ENCODE assay signal across 8 mouse cellular contexts in the genomic region with DNA sequence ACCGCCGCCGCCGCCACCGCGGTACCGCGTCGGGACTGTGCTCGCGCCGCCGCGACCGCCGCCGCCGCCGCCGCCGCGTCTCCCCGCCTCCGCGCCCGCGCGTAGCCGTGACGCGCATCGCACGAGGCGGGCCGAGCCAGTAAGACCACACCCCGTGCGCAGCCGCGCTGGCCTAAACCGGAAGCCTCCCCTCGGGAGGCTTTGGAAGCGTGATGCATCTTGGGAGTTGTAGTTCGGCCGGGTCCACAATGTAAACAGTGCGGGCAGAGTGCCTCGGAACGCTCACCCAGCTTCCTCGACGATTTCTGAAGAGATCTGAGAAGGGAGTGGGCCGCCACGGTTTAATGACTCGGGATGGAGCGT. TPM values are rescaled to one million over a fixed set of nuclear protein-coding genes. Genes with fewer than 3 reads are reported as not detected.
DNase-seq lines count a peak whose midpoint lies in the region; ATAC-seq and TF ChIP-seq lines count a peak whose summit lies in the region.

No protein-coding gene starts in this region.

- no peak for TF ChIP-seq RAD21 in MEL (IDR thresholded peaks at IDR 0.05; ENCODE audit: low read depth, low read length)

- under 1% methylated on average over 52 of the region's 53 CpGs for WGBS in cerebellum, adult 2 months
- under 1% methylated on average over 53 of the region's 53 CpGs for WGBS in hindbrain, embryonic 10.5 days
- under 1% methylated on average over 32 of the region's 53 CpGs for WGBS in lung, postnatal 0 days

- no peak for TF ChIP-seq EP300 in MEL (IDR thresholded peaks at IDR 0.05; ENCODE audit: low read depth in 1 of 2, low read length in 2 of 2)
- TF ChIP-seq EP300 in lung, postnatal 0 days (IDR thresholded peaks at IDR 0.05): no peak

- no peaks in the 10 kb centered on the region for H3K9me3 ChIP-seq in MEL (replicated peaks; ENCODE audit: insufficient read depth, low read length)
- H3K9me3 ChIP-seq in hindbrain, embryonic 10.5 days: no peaks in the 10 kb centered on the region
- no peaks in the 10 kb centered on the region for H3K9me3 ChIP-seq in lung, postnatal 0 days (ENCODE audit: low read length)

- H3K4me3 ChIP-seq in MEL (ENCODE audit: control insufficient read depth in 1 of 2, insufficient read depth in 1 of 2, low read depth in 2 of 2, low read length in 2 of 2): peak overlapping the region; percentile 84 to 96
- H3K4me3 ChIP-seq in cerebellum, adult 2 months (replicated peaks; ENCODE audit: insufficient read depth, low read depth, low read length): peak overlapping the region; percentile 100
- H3K4me3 ChIP-seq in hindbrain, embryonic 10.5 days: peak overlapping the region; percentile 83
- H3K4me3 ChIP-seq in lung, postnatal 0 days (ENCODE audit: low read depth, low read length): peak overlapping the region; percentile 95

- peak; percentile 99 for ATAC-seq in lung, postnatal 0 days

- peak overlapping the region; percentile 75 for H3K4me2 ChIP-seq in lung, postnatal 0 days (replicated peaks; ENCODE audit: low read depth, low read length)

- peak; percentile 96 for DNase-seq in MEL (ENCODE audit: low read depth, low spot score)
- peak; percentile 95 to 97 for DNase-seq in cerebellum, adult 2 months
- DNase-seq in forelimb bud, embryonic 11.5 days (ENCODE audit: low read depth, low spot score): peak; percentile 98
- peak; percentile 94 for DNase-seq in hindbrain, embryonic 10.5 days (ENCODE audit: low spot score)
- DNase-seq in layer of hippocampus, adult 9-11 months: peak; percentile 97
- DNase-seq in lung, postnatal 0 days (ENCODE audit: low spot score): peak; percentile 99
- DNase-seq in ovary, postnatal 14 days (ENCODE audit: low spot score): peak; percentile 91
- peak; percentile 98 for DNase-seq in thymus, postnatal 14 days

- H3K79me2 ChIP-seq in MEL (ENCODE audit: control insufficient read depth, insufficient read depth, low read length, poor library complexity): peaks cover 38% of the 10 kb centered on the region

- H3K4me1 ChIP-seq in MEL (ENCODE audit: control insufficient read depth in 1 of 2, insufficient read depth in 2 of 2, low read length in 2 of 2): peaks cover 0 to 4% of the 10 kb centered on the region in 2 experiments; a peak in 2 of 4 replicates
- H3K4me1 ChIP-seq in cerebellum, adult 2 months (ENCODE audit: control insufficient read depth, insufficient read depth, low read length): no peaks in the 10 kb centered on the region; the same call in 1 of the 2 replicates
- H3K4me1 ChIP-seq in hindbrain, embryonic 10.5 days (replicated peaks): peaks cover 29% of the 10 kb centered on the region
- peaks cover 2% of the 10 kb centered on the region; the same call in 1 of the 2 replicates for H3K4me1 ChIP-seq in lung, postnatal 0 days (ENCODE audit: insufficient read depth, low read depth, low read length)

- H3K27ac ChIP-seq in MEL (ENCODE audit: control insufficient read depth, low read depth, low read length): peak overlapping the region; percentile 74
- H3K27ac ChIP-seq in cerebellum, adult 2 months (ENCODE audit: insufficient read depth, low read length): peak overlapping the region; percentile 55
- peak overlapping the region; percentile 97 for H3K27ac ChIP-seq in hindbrain, embryonic 10.5 days
- peak overlapping the region; percentile 97 for H3K27ac ChIP-seq in lung, postnatal 0 days (ENCODE audit: low read length)

- H3K36me3 ChIP-seq in MEL (ENCODE audit: control insufficient read depth in 1 of 2, insufficient read depth in 2 of 2, low read length in 2 of 2): peaks cover 0 to 20% of the 10 kb centered on the region in 2 experiments; a peak in 2 of 4 replicates
- 0 out of 2 replicates have a peak, but pooled peaks cover 6% of the 10 kb centered on the region for H3K36me3 ChIP-seq in hindbrain, embryonic 10.5 days
- H3K36me3 ChIP-seq in lung, postnatal 0 days (ENCODE audit: insufficient read depth, low read length): no peaks in the 10 kb centered on the region

- H3K27me3 ChIP-seq in MEL (ENCODE audit: control insufficient read depth in 1 of 2, insufficient read depth in 2 of 2, low read length in 2 of 2): no peaks in the 10 kb centered on the region
- H3K27me3 ChIP-seq in cerebellum, adult 2 months (ENCODE audit: control insufficient read depth, insufficient read depth, low read length): no peaks in the 10 kb centered on the region
- no peaks in the 10 kb centered on the region for H3K27me3 ChIP-seq in hindbrain, embryonic 10.5 days (ENCODE audit: insufficient read depth, poor library complexity, severe bottlenecking)
- H3K27me3 ChIP-seq in lung, postnatal 0 days (replicated peaks; ENCODE audit: insufficient read depth, low read length): no peaks in the 10 kb centered on the region

- no peak for TF ChIP-seq CTCF in MEL (IDR thresholded peaks at IDR 0.05 in 2 of 3, conservative IDR thresholded peaks at IDR 0.05 in 1 of 3; ENCODE audit: control insufficient read depth in 1 of 3, insufficient read depth in 1 of 3, low read depth in 2 of 3, low read length in 3 of 3, poor library complexity in 1 of 3, severe bottlenecking in 1 of 3)
- no peak for TF ChIP-seq CTCF in cerebellum, adult 2 months (IDR thresholded peaks at IDR 0.05; ENCODE audit: borderline replicate concordance, insufficient read depth, low read depth, low read length)
- TF ChIP-seq CTCF in lung, postnatal 0 days (IDR thresholded peaks at IDR 0.05): no peak

- TF ChIP-seq POLR2A in MEL (IDR thresholded peaks at IDR 0.05; ENCODE audit: control insufficient read depth in 1 of 2, insufficient read depth in 1 of 2, low read depth in 1 of 2, low read length in 2 of 2, poor library complexity in 1 of 2): peak; percentile 74 to 85; a peak in 3 of 4 replicates
- TF ChIP-seq POLR2A in cerebellum, adult 2 months (IDR thresholded peaks at IDR 0.05; ENCODE audit: borderline replicate concordance, insufficient read depth, low read length): peak; percentile 95

- peak overlapping the region; percentile 94 for H3K9ac ChIP-seq in MEL (ENCODE audit: control insufficient read depth, low read depth, low read length, poor library complexity, severe bottlenecking)
- H3K9ac ChIP-seq in lung, postnatal 0 days (replicated peaks; ENCODE audit: low read depth): peak overlapping the region; percentile 81

TF ChIP-seq in MEL, 35 proteins besides CTCF, POLR2A, EP300 and RAD21 (continues in another document):
- TF ChIP-seq CHD1 (IDR thresholded peaks at IDR 0.05; ENCODE audit: low read depth, low read length): no peak
- TF ChIP-seq MEF2A (IDR thresholded peaks at IDR 0.05; ENCODE audit: extremely low read depth, insufficient replicate concordance, low read depth, low read length, poor library complexity, severe bottlenecking): no peak
- no peak for TF ChIP-seq GABPA (IDR thresholded peaks at IDR 0.05; ENCODE audit: low read depth, low read length)
- no peak for TF ChIP-seq E2F4 (IDR thresholded peaks at IDR 0.05; ENCODE audit: borderline replicate concordance, low read depth, low read length)
- TF ChIP-seq HCFC1 (IDR thresholded peaks at IDR 0.05; ENCODE audit: low read depth, low read length): peak; percentile 97
- peak; percentile 29; the same call in 1 of the 2 replicates for TF ChIP-seq BHLHE40 (IDR thresholded peaks at IDR 0.05; ENCODE audit: borderline replicate concordance, low read depth, low read length)
- TF ChIP-seq MAZ (IDR thresholded peaks at IDR 0.05; ENCODE audit: low read depth, low read length): 0 out of 2 replicates have a peak, but pooled peaks have one; percentile 54
- TF ChIP-seq POLR2AphosphoS2 (IDR thresholded peaks at IDR 0.05; ENCODE audit: low read length): peak; percentile 54; the same call in 1 of the 2 replicates
- TF ChIP-seq UBTF (IDR thresholded peaks at IDR 0.05; ENCODE audit: borderline replicate concordance, insufficient read depth, low read depth, low read length): 0 out of 2 replicates have a peak, but pooled peaks have one; percentile 7
- TF ChIP-seq ELF1 (IDR thresholded peaks at IDR 0.05; ENCODE audit: low read depth, low read length): peak; percentile 100
- peak; percentile 68 for TF ChIP-seq MAX (IDR thresholded peaks at IDR 0.05; ENCODE audit: low read length)
- TF ChIP-seq KAT2A (conservative IDR thresholded peaks at IDR 0.05; ENCODE audit: low read depth, low read length): peak; percentile 87
- no peak for TF ChIP-seq GATA1 (IDR thresholded peaks at IDR 0.05; ENCODE audit: low read depth, low read length)
- no peak for TF ChIP-seq RCOR1 (IDR thresholded peaks at IDR 0.05; ENCODE audit: low read depth, low read length)
- no peak for TF ChIP-seq POLR2AphosphoS5 (IDR thresholded peaks at IDR 0.05; ENCODE audit: borderline replicate concordance, low read depth, low read length)
- no peak for TF ChIP-seq TCF12 (IDR thresholded peaks at IDR 0.05; ENCODE audit: low read depth, low read length)
- TF ChIP-seq NRF1 (IDR thresholded peaks at IDR 0.05; ENCODE audit: insufficient read depth, low read depth, low read length, poor library complexity, severe bottlenecking): peak; percentile 96
- TF ChIP-seq CHD2 (IDR thresholded peaks at IDR 0.05; ENCODE audit: low read length): no peak
- peak; percentile 40 for TF ChIP-seq NELFE (IDR thresholded peaks at IDR 0.05; ENCODE audit: low read depth, low read length)
- TF ChIP-seq ZKSCAN1 (IDR thresholded peaks at IDR 0.05; ENCODE audit: low read depth, low read length): no peak
- peak; percentile 74 for TF ChIP-seq TBP (IDR thresholded peaks at IDR 0.05; ENCODE audit: low read depth, low read length)
- TF ChIP-seq SIN3A (IDR thresholded peaks at IDR 0.05; ENCODE audit: low read length): peak; percentile 91
- no peak for TF ChIP-seq JUND (IDR thresholded peaks at IDR 0.05; ENCODE audit: low read depth, low read length)
- TF ChIP-seq MYC (IDR thresholded peaks at IDR 0.05; ENCODE audit: low read depth, low read length): no peak
- peak; percentile 77 for TF ChIP-seq USF1 (IDR thresholded peaks at IDR 0.05; ENCODE audit: low read depth, low read length)

RNA-seq across cellular contexts. Expression of gene Adipor2, which starts 28.9 kb away (rescaled TPM):
- 37.9 and 41.3 TPM in 2 replicates for total RNA-seq in MEL (2012; rRNA removed)
- 10 to 100 TPM in 1 of 2 experiments, not detected in 1; 37.6 TPM for polyA plus RNA-seq in MEL (2012; ENCODE audit: insufficient read depth in 1 of 2, insufficient read length in 2 of 2, low read depth in 1 of 2, low replicate concordance in 2 of 2, missing spikeins in 1 of 2)
- 52.4 and 54.0 TPM in 2 replicates for polyA plus RNA-seq in cerebellum, adult 2 months (2012; rRNA removed)
- polyA plus RNA-seq in hindbrain, embryonic 10.5 days (2016; fragmentation: Nextera tagmentation; extraction: Ambion mirVana): 28.2 and 36.7 TPM in 2 replicates
- polyA plus RNA-seq in lung, postnatal 0 days (2015; fragmentation: Nextera tagmentation; extraction: Ambion mirVana): 60.7 and 66.4 TPM in 2 replicates

RNA-seq across cellular contexts. Expression of gene Lrtm2, which starts 58.1 kb away (rescaled TPM):
- not detected in 2 replicates for total RNA-seq in MEL (2012; rRNA removed)
- not detected for polyA plus RNA-seq in MEL (2012; ENCODE audit: insufficient read depth in 1 of 2, insufficient read length in 2 of 2, low read depth in 1 of 2, low replicate concordance in 2 of 2, missing spikeins in 1 of 2)
- 35.3 and 38.5 TPM in 2 replicates for polyA plus RNA-seq in cerebellum, adult 2 months (2012; rRNA removed)
- 0.12 and 0.16 TPM in 2 replicates for polyA plus RNA-seq in hindbrain, embryonic 10.5 days (2016; fragmentation: Nextera tagmentation; extraction: Ambion mirVana)
- polyA plus RNA-seq in lung, postnatal 0 days (2015; fragmentation: Nextera tagmentation; extraction: Ambion mirVana): 0.20 and 0.29 TPM in 2 replicates

Comparison
In these comparisons a context has a peak if more than half of its experiments do, and no peak if none do; other contexts are left out.
1. Peak in every context shown above with its lines: DNase-seq, ATAC-seq, H3K4me3 ChIP-seq and H3K27ac ChIP-seq.
2. RNA of gene Lrtm2, which starts 58.1 kb away (polyA plus RNA-seq): 35.3 to 38.5 TPM in cerebellum, adult 2 months; 0.20 to 0.29 TPM in lung, postnatal 0 days, 0.12 to 0.16 TPM in hindbrain, embryonic 10.5 days and not detected in MEL; every median in the first group is over 10 times any median in the second.